Mouse (Mus musculus): ENCODE data around the gene Tor4a. TPM values are rescaled to one million over a fixed set of nuclear protein-coding genes. Genes with fewer than 3 reads are reported as not detected.

Tor4a gene
- total and polyA plus RNA-seq, 3 experiments = 12.6 to 20.4 (median 15.3) TPM

DNA sequence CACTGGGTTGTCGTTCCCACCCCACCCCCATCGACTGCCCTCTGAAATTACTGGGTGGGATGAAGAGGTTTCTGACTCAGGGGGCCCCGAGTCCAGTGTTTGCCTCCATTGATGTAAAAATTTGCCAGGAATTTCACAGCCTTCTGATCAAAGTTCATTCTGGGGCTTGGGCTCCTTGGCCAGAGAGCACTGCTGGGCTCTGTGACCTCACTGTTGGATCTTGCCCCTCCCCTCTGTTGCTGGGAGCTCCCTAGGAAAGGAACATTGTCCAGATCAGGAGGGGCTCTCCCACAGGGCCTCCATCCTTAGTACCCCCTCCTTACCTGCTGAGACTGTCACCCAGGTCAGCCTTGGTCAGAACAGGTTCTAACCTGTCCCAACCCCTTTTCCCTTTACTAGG lies 17.8 kb upstream of the Tor4a start, which contains the start of gene Stpg3:
Stpg3 (minus strand) TSS at position 194 of the 400 bp plus-strand sequence.
- Histone ChIP-seq H3K4me3 (replicated peaks in 1 of 3; ENCODE audit: low read depth in 2 of 3, low read length in 2 of 3, poor library complexity in 1 of 3) (no peak within 1 kb of the TSS), H3K4me1 (ENCODE audit: control insufficient read depth in 1 of 2, insufficient read depth in 2 of 2) (peaks cover 11 to 18% of the 10 kb centered on the region in 2 experiments), H3K9ac (ENCODE audit: insufficient read depth, low read depth) (no peak within 1 kb of the TSS)

GRCm38 (mm10) chr2:25213266-25213865 lies 16.7 kb upstream of the Tor4a start:
- Histone ChIP-seq H3K36me3 (replicated peaks in 1 of 2; ENCODE audit: control insufficient read depth in 1 of 2, insufficient read depth in 1 of 2, low read length in 1 of 2) (peaks cover 5 to 14% of the 10 kb centered on the region in 2 experiments), H3K9ac (ENCODE audit: insufficient read depth, low read depth) (no peak overlapping the region), H3K27ac (ENCODE audit: insufficient read depth, low read depth) (no peak overlapping the region), H3K4me1 (ENCODE audit: control insufficient read depth in 1 of 2, insufficient read depth in 2 of 2) (peaks cover 11 to 27% of the 10 kb centered on the region in 2 experiments), H3K4me3 (replicated peaks in 1 of 3; ENCODE audit: low read depth in 2 of 3, low read length in 2 of 3, poor library complexity in 1 of 3) (no peak overlapping the region), H3K4me2 (ENCODE audit: insufficient read depth, low read depth, poor library complexity, severe bottlenecking) (no peak overlapping the region), H3K9me3 (replicated peaks; ENCODE audit: low read length) (no peaks in the 10 kb centered on the region), H3K79me2 (replicated peaks; ENCODE audit: control insufficient read depth, extremely low read depth, insufficient read depth, poor library complexity, severe bottlenecking) (peaks cover 20% of the 10 kb centered on the region), H3K27me3 (replicated peaks) (peaks cover 4% of the 10 kb centered on the region)
- in situ Hi-C loops (cut with MboI; ENCODE audit: low pct_ligation_motif_present, low pct_unique_long_range_greater_than_20kb, low sequenced_read_pairs) (no loop called here), dilution Hi-C loops (cut with MboI; ENCODE audit: extremely low pct_ligation_motif_present, extremely low pct_unique_long_range_greater_than_20kb, low sequenced_read_pairs) (no loop called here)
- no peak for TF ChIP-seq IRF4 (IDR thresholded peaks at IDR 0.05; ENCODE audit: low read depth, low read length)
- TF ChIP-seq CTCF (conservative IDR thresholded peaks at IDR 0.05 in 1 of 2, IDR thresholded peaks at IDR 0.05 in 1 of 2; ENCODE audit: low read depth in 2 of 2, low read length in 2 of 2) = no peak
- TF ChIP-seq RAD21 (IDR thresholded peaks at IDR 0.05; ENCODE audit: low read depth, low read length) = no peak
- TF ChIP-seq USF1 (IDR thresholded peaks at IDR 0.05; ENCODE audit: low read depth, low read length) = no peak
- TF ChIP-seq UBTF (IDR thresholded peaks at IDR 0.05; ENCODE audit: low read depth, low read length) = no peak
- TF ChIP-seq ELF1 (IDR thresholded peaks at IDR 0.05; ENCODE audit: low read depth, low read length) = no peak
- TF ChIP-seq CHD2 (IDR thresholded peaks at IDR 0.05; ENCODE audit: low read length) = no peak
- no peak for TF ChIP-seq E2F4 (IDR thresholded peaks at IDR 0.05; ENCODE audit: insufficient replicate concordance, low read depth, low read length)
- TF ChIP-seq ZNF384 (IDR thresholded peaks at IDR 0.05; ENCODE audit: low read depth, low read length) = no peak
- no peak for TF ChIP-seq MAX (IDR thresholded peaks at IDR 0.05; ENCODE audit: low read length)
- no peak for TF ChIP-seq JUN (IDR thresholded peaks at IDR 0.05; ENCODE audit: insufficient read depth, low read depth, low read length)
- TF ChIP-seq SIN3A (IDR thresholded peaks at IDR 0.05; ENCODE audit: low read length) = no peak
- TF ChIP-seq MYC (IDR thresholded peaks at IDR 0.05; ENCODE audit: low read depth, low read length) = no peak
- TF ChIP-seq MEF2A (IDR thresholded peaks at IDR 0.05; ENCODE audit: borderline replicate concordance, low read depth, low read length) = no peak
- TF ChIP-seq MAZ (IDR thresholded peaks at IDR 0.05; ENCODE audit: low read depth, low read length) = no peak
- DNase-seq (ENCODE audit: extremely low read depth) = no peak

More for the DNA sequence above, 17.8 kb upstream of the Tor4a start, which contains the start of gene Stpg3:
- H3K27ac ChIP-seq (ENCODE audit: insufficient read depth, low read depth) = no peak within 1 kb of the TSS
- DNase-seq (ENCODE audit: extremely low read depth) = no peak
- H3K79me2 ChIP-seq (replicated peaks; ENCODE audit: control insufficient read depth, extremely low read depth, insufficient read depth, poor library complexity, severe bottlenecking) = peaks cover 14% of the 10 kb centered on the region
- TF ChIP-seq NRF1 (IDR thresholded peaks at IDR 0.05; ENCODE audit: low read depth, low read length) (no peak), MAX (IDR thresholded peaks at IDR 0.05; ENCODE audit: low read length) (no peak), NELFE (IDR thresholded peaks at IDR 0.05; ENCODE audit: low read depth, low read length) (no peak), CHD1 (IDR thresholded peaks at IDR 0.05; ENCODE audit: low read depth, low read length) (no peak), ELF1 (IDR thresholded peaks at IDR 0.05; ENCODE audit: low read depth, low read length) (no peak), ZNF384 (IDR thresholded peaks at IDR 0.05; ENCODE audit: low read depth, low read length) (no peak), GABPA (IDR thresholded peaks at IDR 0.05; ENCODE audit: insufficient replicate concordance, low read depth, low read length) (no peak), HCFC1 (IDR thresholded peaks at IDR 0.05; ENCODE audit: low read depth, low read length) (no peak), RAD21 (IDR thresholded peaks at IDR 0.05; ENCODE audit: low read depth, low read length) (no peak), RCOR1 (conservative IDR thresholded peaks at IDR 0.05; ENCODE audit: low read depth, low read length) (no peak), MAFK (IDR thresholded peaks at IDR 0.05; ENCODE audit: insufficient replicate concordance, low read length) (no peak), PAX5 (IDR thresholded peaks at IDR 0.05; ENCODE audit: low read length) (no peak), ZKSCAN1 (IDR thresholded peaks at IDR 0.05; ENCODE audit: borderline replicate concordance, low read depth, low read length) (no peak), JUND (conservative IDR thresholded peaks at IDR 0.05; ENCODE audit: low read depth, low read length) (no peak), TBP (conservative IDR thresholded peaks at IDR 0.05; ENCODE audit: low read depth, low read length) (no peak), BHLHE40 (IDR thresholded peaks at IDR 0.05; ENCODE audit: low read depth, low read length) (no peak), IRF4 (IDR thresholded peaks at IDR 0.05; ENCODE audit: low read depth, low read length) (no peak)
- H3K4me2 ChIP-seq (ENCODE audit: insufficient read depth, low read depth, poor library complexity, severe bottlenecking) = no peak within 1 kb of the TSS
- in situ Hi-C loops (cut with MboI; ENCODE audit: low pct_ligation_motif_present, low pct_unique_long_range_greater_than_20kb, low sequenced_read_pairs) (no loop called here), dilution Hi-C loops (cut with MboI; ENCODE audit: extremely low pct_ligation_motif_present, extremely low pct_unique_long_range_greater_than_20kb, low sequenced_read_pairs) (no loop called here)
- peaks cover 5 to 6% of the 10 kb centered on the region in 2 experiments for H3K36me3 ChIP-seq (replicated peaks in 1 of 2; ENCODE audit: control insufficient read depth in 1 of 2, insufficient read depth in 1 of 2, low read length in 1 of 2)
- H3K27me3 ChIP-seq (replicated peaks) = peaks cover 4% of the 10 kb centered on the region
- H3K9me3 ChIP-seq (replicated peaks; ENCODE audit: low read length) = no peaks in the 10 kb centered on the region
